Mouse (Mus musculus) bone marrow, adult 2 months (tissue): Measurements from ENCODE around the gene Gdap2.

Experiments used
- CTCF ChIP-seq: fragments of 200-500 bp; IDR thresholded peaks from 2 replicates; pipeline ENCODE4 v1.5.1; 2011; ENCODE audit warnings: low read length, control low read depth; ENCODE audit not compliant: control insufficient read depth, insufficient read depth
- POLR2A ChIP-seq: fragments of 200-500 bp; IDR thresholded peaks from 2 replicates; pipeline ENCODE4 v1.6.1; 2011; ENCODE audit warnings: low read depth, mild to moderate bottlenecking, control low read depth, low read length, borderline replicate concordance; ENCODE audit not compliant: control insufficient read depth

- TF ChIP-seq CTCF (no peak), POLR2A (no peak)
Measured at GRCm38 (mm10) chr3:100189861-100190260, 27.7 kb downstream of the Gdap2 start.
